Mouse (Mus musculus) forebrain, embryonic 11.5 days (tissue): ENCODE data around the gene Crim1. TPM values are rescaled to one million over a fixed set of nuclear protein-coding genes. Genes with fewer than 3 reads are reported as not detected.

ENCODE experiments used
- ATAC-seq: fragments of 200-750 bp; cut with Nextera tagmentation; replicated peaks from 2 replicates; pipeline ENCODE4 v1.8.0; 2017; ENCODE audit warnings: moderate TSS enrichment; ENCODE audit not compliant: low FRiP score
- DNase-seq: peaks from one replicate; pipeline ENCODE4 v3.0.0-alpha.2; 2017; ENCODE audit warnings: low spot score
- H3K27ac ChIP-seq: fragments of 300-500 bp; sonication (generic); 2 replicates; pipeline ENCODE4 v1.5.1; 2014; ENCODE audit warnings: low read depth, low read length
- H3K27me3 ChIP-seq: fragments of 300-500 bp; sonication (generic); 2 replicates; pipeline ENCODE4 v1.6.1; 2014; ENCODE audit warnings: mild to moderate bottlenecking, low read length, mixed read lengths; ENCODE audit not compliant: control insufficient read depth, insufficient read depth
- H3K36me3 ChIP-seq: fragments of 300-500 bp; sonication (generic); 2 replicates; pipeline ENCODE4 v1.6.1; 2014; ENCODE audit warnings: mild to moderate bottlenecking, low read length, moderate library complexity, mixed read lengths; ENCODE audit not compliant: control insufficient read depth, insufficient read depth
- H3K4me1 ChIP-seq: fragments of 300-500 bp; sonication (generic); replicated peaks from 2 replicates; pipeline ENCODE4 v1.6.1; 2014; ENCODE audit warnings: low read length, mixed read lengths; ENCODE audit not compliant: control insufficient read depth, insufficient read depth
- H3K4me2 ChIP-seq: fragments of 300-500 bp; sonication (generic); 2 replicates; pipeline ENCODE4 v1.6.1; 2014; ENCODE audit warnings: low read depth, mild to moderate bottlenecking, low read length, moderate library complexity, mixed read lengths; ENCODE audit not compliant: severe bottlenecking
- H3K4me3 ChIP-seq: fragments of 300-500 bp; sonication (generic); 2 replicates; pipeline ENCODE4 v1.5.1; 2014; ENCODE audit warnings: low read depth, low read length
- H3K9ac ChIP-seq: fragments of 300-500 bp; sonication (generic); 2 replicates; pipeline ENCODE4 v1.6.1; 2014; ENCODE audit warnings: low read length
- H3K9me3 ChIP-seq: fragments of 300-500 bp; sonication (generic); 2 replicates; pipeline ENCODE4 v1.6.1; 2016; ENCODE audit warnings: low read length, mixed read lengths; ENCODE audit not compliant: control insufficient read depth
- WGBS: fragments of 180-500 bp; shearing (Covaris S2); extraction: QIAGEN DNeasy Blood & Tissue Kit; methylation state at CpG from one replicate; pipeline ENCODE4 v1.1.7; 2014; 5-methylcytosine and 5-hydroxymethylcytosine counted together
- polyA plus RNA-seq: library from polyadenylated mRNA; unstranded; fragments of >200 nt; fragmentation: Nextera tagmentation; extraction: Ambion mirVana; gene quantifications from 2 replicates; pipeline ENCODE4 v1.2.1, GENCODE M21; 2014

Crim1 gene
- polyA plus RNA-seq, 1 experiment from 2014 or later = 2.7 TPM

DNA sequence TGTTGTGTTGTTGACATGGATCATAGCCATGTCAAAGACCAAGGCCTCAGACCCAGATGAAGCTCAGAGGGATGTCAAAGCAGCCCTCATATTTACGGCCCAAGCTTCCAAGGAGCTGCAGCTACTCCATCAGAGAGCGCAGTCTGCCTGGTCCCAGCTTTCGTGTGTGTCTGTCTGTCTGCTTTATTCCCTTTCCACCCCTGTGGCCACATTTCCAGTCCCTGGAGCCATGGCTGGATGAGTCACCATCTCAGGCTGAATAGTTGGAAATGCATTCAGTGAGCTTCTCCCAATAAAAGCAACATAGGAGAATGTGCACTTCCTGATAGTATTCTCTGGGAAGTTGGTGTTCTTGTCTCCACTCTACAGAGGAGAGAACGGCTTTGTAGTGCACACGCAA is 3.9 kb upstream of the Crim1 start:
- H3K27me3 ChIP-seq = peaks cover 3% of the 10 kb centered on the region; the same call in 1 of the 2 replicates
- ATAC-seq (no peak), DNase-seq (no peak)
- H3K4me2 ChIP-seq = no peak overlapping the region
- H3K9me3 ChIP-seq = no peaks in the 10 kb centered on the region
- H3K9ac ChIP-seq = no peak overlapping the region
- WGBS = 93% methylated on average over 5 of the region's 5 CpGs
- no peak overlapping the region for H3K27ac ChIP-seq
- H3K4me1 ChIP-seq = 0 out of 2 replicates have a peak, but pooled peaks cover under 1% of the 10 kb centered on the region
- no peak overlapping the region for H3K4me3 ChIP-seq
- no peaks in the 10 kb centered on the region for H3K36me3 ChIP-seq

DNA sequence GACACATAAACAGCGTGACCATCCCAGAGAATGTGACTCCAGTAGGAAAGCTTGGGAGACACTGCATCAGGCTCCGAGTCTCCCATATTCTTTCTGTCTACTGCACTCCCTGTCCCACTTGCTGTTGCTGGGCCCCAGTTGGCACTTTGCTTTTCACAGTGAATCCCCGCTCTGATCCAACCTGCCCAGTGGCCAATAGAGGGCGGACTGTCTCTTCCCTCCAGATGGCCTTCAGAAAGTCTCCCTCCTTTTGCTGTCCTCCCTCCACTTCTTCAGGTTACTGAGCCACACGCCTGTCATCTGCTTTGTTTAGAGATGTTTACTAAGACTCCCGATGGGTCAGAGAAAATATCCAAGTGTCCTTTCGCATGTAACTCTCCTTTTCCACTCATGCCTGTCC is 2.9 kb upstream of the Crim1 start:
- ATAC-seq (no peak), DNase-seq (peak; percentile 70)
- Histone ChIP-seq H3K9ac (no peak overlapping the region), H3K4me1 (peaks cover 1% of the 10 kb centered on the region; the same call in 1 of the 2 replicates), H3K27me3 (peaks cover 3% of the 10 kb centered on the region; the same call in 1 of the 2 replicates), H3K4me2 (no peak overlapping the region), H3K36me3 (no peaks in the 10 kb centered on the region), H3K4me3 (no peak overlapping the region), H3K9me3 (no peaks in the 10 kb centered on the region), H3K27ac (no peak overlapping the region)
- 25% methylated on average over 7 of the region's 7 CpGs for WGBS

- 71% methylated on average over 4 of the region's 4 CpGs for WGBS
- H3K27me3 ChIP-seq = peaks cover 3% of the 10 kb centered on the region; the same call in 1 of the 2 replicates
- no peak for ATAC-seq
Measured at GRCm38 (mm10) chr17:78198140-78198539, 1.9 kb upstream of the Crim1 start.

DNA sequence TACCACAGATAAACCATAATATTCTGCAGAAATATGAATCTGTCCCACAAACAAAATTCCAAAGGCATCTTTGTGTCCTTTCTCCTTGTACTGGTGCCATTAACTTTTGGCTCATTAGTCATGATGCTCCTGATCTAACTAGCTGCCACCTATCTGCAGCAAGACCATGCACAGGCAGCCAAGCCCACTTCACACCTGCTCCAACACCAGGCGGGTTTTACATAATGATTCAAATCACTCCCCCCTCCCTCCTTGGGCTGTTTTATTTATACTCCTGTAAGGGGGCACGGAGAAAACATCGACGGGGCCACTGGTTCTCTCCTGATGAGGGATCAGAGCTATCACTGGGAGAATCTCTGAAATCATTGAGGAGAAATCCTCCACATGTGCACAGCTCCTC is 1.2 kb upstream of the Crim1 start:
- H3K27me3 ChIP-seq = peaks cover 3% of the 10 kb centered on the region; the same call in 1 of the 2 replicates
- H3K9me3 ChIP-seq = no peaks in the 10 kb centered on the region
- H3K4me1 ChIP-seq = peaks cover 5% of the 10 kb centered on the region; the same call in 1 of the 2 replicates
- ATAC-seq (no peak), DNase-seq (no peak)
- H3K27ac ChIP-seq = no peak overlapping the region
- no peak overlapping the region for H3K9ac ChIP-seq
- H3K4me2 ChIP-seq = no peak overlapping the region; the same call in 1 of the 2 replicates
- no peaks in the 10 kb centered on the region for H3K36me3 ChIP-seq
- 15% methylated on average over 4 of the region's 4 CpGs for WGBS
- no peak overlapping the region for H3K4me3 ChIP-seq

More at GRCm38 (mm10) chr17:78198140-78198539, 1.9 kb upstream of the Crim1 start:
- Histone ChIP-seq H3K9ac (no peak overlapping the region), H3K4me3 (no peak overlapping the region), H3K9me3 (no peaks in the 10 kb centered on the region), H3K36me3 (no peaks in the 10 kb centered on the region), H3K4me1 (peaks cover 5% of the 10 kb centered on the region; the same call in 1 of the 2 replicates), H3K27ac (no peak overlapping the region), H3K4me2 (no peak overlapping the region)
- no peak for DNase-seq

DNA sequence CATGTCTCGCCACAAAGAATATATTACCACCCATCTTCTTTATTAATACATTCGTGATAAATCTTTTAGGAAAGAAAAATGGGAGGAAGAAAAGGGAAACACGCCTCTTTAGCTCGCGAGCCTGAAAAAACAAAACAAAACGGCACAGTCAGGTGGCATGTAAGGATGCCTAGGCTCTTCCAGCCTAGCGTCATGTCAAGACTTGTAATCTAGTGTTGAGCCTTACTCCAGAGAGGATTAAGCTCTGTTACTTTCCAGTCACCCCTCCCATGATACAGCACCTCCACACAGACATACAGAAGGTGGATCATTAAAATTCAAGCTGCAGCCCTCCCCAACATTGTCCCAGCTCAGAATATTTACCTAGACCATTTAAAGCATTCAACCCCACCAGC is 820 bp upstream of the Crim1 start:
- H3K27me3 ChIP-seq = peaks cover 3% of the 10 kb centered on the region; the same call in 1 of the 2 replicates
- H3K27ac ChIP-seq = peak overlapping the region; percentile 53; the same call in 1 of the 2 replicates
- H3K4me3 ChIP-seq = peak overlapping the region; percentile 79
- DNase-seq = no peak
- peaks cover 5% of the 10 kb centered on the region; the same call in 1 of the 2 replicates for H3K4me1 ChIP-seq
- 3% methylated on average over 7 of the region's 7 CpGs for WGBS
- H3K9ac ChIP-seq = peak overlapping the region; percentile 75
- H3K36me3 ChIP-seq = no peaks in the 10 kb centered on the region
- no peaks in the 10 kb centered on the region for H3K9me3 ChIP-seq
- H3K4me2 ChIP-seq = peak overlapping the region; percentile 98
- 0 out of 2 replicates have a peak, but pooled peaks have one; percentile 3 for ATAC-seq

DNA sequence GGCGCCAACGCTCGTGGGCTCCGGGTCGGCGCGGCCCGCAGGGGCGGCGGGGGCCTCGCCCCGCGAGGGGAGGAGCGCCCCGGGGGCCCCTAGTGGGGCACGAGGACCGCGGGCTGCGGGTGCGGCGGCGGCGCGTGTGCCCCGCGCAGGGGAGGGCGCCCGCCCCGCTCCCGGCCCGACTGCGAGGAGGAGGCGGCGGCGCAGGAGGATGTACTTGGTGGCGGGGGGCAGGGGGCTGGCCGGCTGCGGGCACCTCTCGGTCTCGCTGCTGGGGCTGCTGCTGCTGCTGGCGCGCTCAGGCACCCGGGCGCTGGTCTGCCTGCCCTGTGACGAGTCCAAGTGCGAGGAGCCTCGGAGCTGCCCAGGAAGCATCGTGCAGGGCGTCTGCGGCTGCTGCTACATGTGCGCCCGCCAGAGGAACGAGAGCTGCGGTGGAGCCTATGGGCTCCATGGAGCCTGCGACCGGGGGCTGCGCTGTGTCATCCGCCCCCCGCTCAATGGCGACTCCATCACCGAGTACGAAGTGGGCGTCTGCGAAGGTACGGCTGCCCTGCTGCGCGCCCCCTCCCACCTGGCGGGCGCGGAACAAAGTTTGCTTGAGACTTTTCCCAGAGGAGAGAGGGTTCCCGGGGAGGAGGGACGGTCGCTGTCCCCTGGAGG is 643 bp downstream of the Crim1 start:
- peaks cover 5% of the 10 kb centered on the region; the same call in 1 of the 2 replicates for H3K4me1 ChIP-seq
- ATAC-seq (peak; percentile 64), DNase-seq (peak; percentile 86)
- H3K36me3 ChIP-seq = no peaks in the 10 kb centered on the region
- H3K27ac ChIP-seq = peak overlapping the region; percentile 90
- under 1% methylated on average over 36 of the region's 73 CpGs for WGBS
- peaks cover 3% of the 10 kb centered on the region; the same call in 1 of the 2 replicates for H3K27me3 ChIP-seq
- peak overlapping the region; percentile 98 for H3K4me2 ChIP-seq
- H3K9me3 ChIP-seq = no peaks in the 10 kb centered on the region
- peak overlapping the region; percentile 79 for H3K4me3 ChIP-seq
- H3K9ac ChIP-seq = peak overlapping the region; percentile 83

- Histone ChIP-seq H3K4me2 (peak overlapping the region; percentile 98), H3K27ac (no peak overlapping the region)
- DNase-seq = peak; percentile 75
Measured at GRCm38 (mm10) chr17:78201221-78202058, 1.4 kb downstream of the Crim1 start.

DNA sequence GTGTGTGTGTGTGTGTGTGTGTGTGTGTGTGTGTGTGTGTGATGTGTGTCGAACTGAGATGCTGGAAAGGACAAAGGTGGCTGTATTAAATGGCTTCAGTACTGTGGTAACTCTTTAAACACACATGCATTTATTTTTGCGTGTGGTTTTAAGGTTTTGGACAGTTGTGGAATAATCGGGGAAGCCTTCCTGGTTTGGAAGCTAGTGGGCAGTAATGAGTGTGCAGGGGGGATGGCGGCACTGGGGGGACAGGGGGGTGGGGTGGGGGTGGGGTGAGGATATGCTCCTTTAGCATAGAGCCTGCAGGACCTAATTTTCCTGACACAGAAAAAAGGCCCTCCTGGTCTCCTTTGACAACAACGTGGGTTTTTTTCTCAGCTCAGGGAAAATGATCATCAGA is 2.2 kb downstream of the Crim1 start:
- peak overlapping the region; percentile 83 for H3K9ac ChIP-seq
- WGBS = 4% methylated on average over 5 of the region's 5 CpGs

More at GRCm38 (mm10) chr17:78201221-78202058, 1.4 kb downstream of the Crim1 start:
- peak overlapping the region; percentile 79 for H3K4me3 ChIP-seq
- no peaks in the 10 kb centered on the region for H3K9me3 ChIP-seq
- H3K27me3 ChIP-seq = peaks cover 3% of the 10 kb centered on the region; the same call in 1 of the 2 replicates
- H3K36me3 ChIP-seq = no peaks in the 10 kb centered on the region
- peak overlapping the region; percentile 83 for H3K9ac ChIP-seq
- peaks cover 5% of the 10 kb centered on the region; the same call in 1 of the 2 replicates for H3K4me1 ChIP-seq
- ATAC-seq = peak; percentile 53
- under 1% methylated on average over 39 of the region's 39 CpGs for WGBS

More for the DNA sequence above, 2.2 kb downstream of the Crim1 start:
- Histone ChIP-seq H3K36me3 (no peaks in the 10 kb centered on the region), H3K4me3 (peak overlapping the region; percentile 79), H3K27ac (no peak overlapping the region), H3K27me3 (peaks cover 3% of the 10 kb centered on the region; the same call in 1 of the 2 replicates), H3K9me3 (no peaks in the 10 kb centered on the region), H3K4me2 (peak overlapping the region; percentile 98), H3K4me1 (peaks cover 5% of the 10 kb centered on the region; the same call in 1 of the 2 replicates)
- ATAC-seq (no peak), DNase-seq (no peak)
